Mouse (Mus musculus): ENCODE data around the gene 4933427D14Rik. TPM values are rescaled to one million over a fixed set of nuclear protein-coding genes. Genes with fewer than 3 reads are reported as not detected.

4933427D14Rik gene
- polyA plus RNA-seq (2012; rRNA removed) (15.3 and 19.2 TPM in 2 replicates), polyA plus RNA-seq (2014; fragmentation: Nextera tagmentation; extraction: Ambion mirVana) (11.1 and 15.6 TPM in 2 replicates)

GRCm38 (mm10) chr11:72207204-72207833 lies at the start of gene 4933427D14Rik, which contains the start of gene Txndc17:
4933427D14Rik (minus strand) TSS chr11:72207459.
Txndc17 (plus strand) TSS chr11:72207547.
- WGBS, result 0% methylated on average over 42 of the region's 42 CpGs
- peaks cover 12% of the 10 kb centered on the region for H3K4me1 ChIP-seq (ENCODE audit: control insufficient read depth, insufficient read depth, low read length)
- DNase-seq (ENCODE audit: low spot score), result peak; percentile 89
- H3K36me3 ChIP-seq (ENCODE audit: control insufficient read depth, insufficient read depth, low read length), result peaks cover 29% of the 10 kb centered on the region
- peak within 1 kb of the TSS; percentile 80 for H3K4me3 ChIP-seq (replicated peaks; ENCODE audit: low read length)
- H3K9ac ChIP-seq (ENCODE audit: low read depth, low read length, severe bottlenecking), result peak within 1 kb of the TSS; percentile 74
- H3K27ac ChIP-seq (replicated peaks; ENCODE audit: low read depth, low read length), result peak within 1 kb of the TSS; percentile 73
- no peaks in the 10 kb centered on the region for H3K27me3 ChIP-seq (ENCODE audit: control insufficient read depth, insufficient read depth, low read length)
- peak within 1 kb of the TSS; percentile 88 for H3K4me2 ChIP-seq (replicated peaks; ENCODE audit: low read depth, low read length, severe bottlenecking)
- no peaks in the 10 kb centered on the region for H3K9me3 ChIP-seq (ENCODE audit: control insufficient read depth, low read length)
- TF ChIP-seq POLR2A (IDR thresholded peaks at IDR 0.05; ENCODE audit: borderline replicate concordance, extremely low read depth, insufficient read depth, insufficient read length), result peak; percentile 77; the same call in 1 of the 2 replicates
- ATAC-seq (ENCODE audit: low FRiP score, low read depth), result peak; percentile 96

- no peak for ATAC-seq (ENCODE audit: low FRiP score, low read depth)
- Histone ChIP-seq H3K27me3 (ENCODE audit: control insufficient read depth, insufficient read depth, low read length) (no peaks in the 10 kb centered on the region), H3K4me1 (ENCODE audit: control insufficient read depth, insufficient read depth, low read length) (no peaks in the 10 kb centered on the region), H3K27ac (replicated peaks; ENCODE audit: low read depth, low read length) (no peak overlapping the region), H3K4me2 (replicated peaks; ENCODE audit: low read depth, low read length, severe bottlenecking) (no peak overlapping the region), H3K4me3 (replicated peaks; ENCODE audit: low read length) (no peak overlapping the region), H3K9me3 (ENCODE audit: control insufficient read depth, low read length) (no peaks in the 10 kb centered on the region), H3K9ac (ENCODE audit: low read depth, low read length, severe bottlenecking) (no peak overlapping the region), H3K36me3 (ENCODE audit: control insufficient read depth, insufficient read depth, low read length) (no peaks in the 10 kb centered on the region)
- no peak for TF ChIP-seq POLR2A (IDR thresholded peaks at IDR 0.05; ENCODE audit: borderline replicate concordance, extremely low read depth, insufficient read depth, insufficient read length)
- DNase-seq (ENCODE audit: low spot score), result no peak
- WGBS, result 81% methylated on average over 2 of the region's 2 CpGs
Measured at GRCm38 (mm10) chr11:72256441-72256840, 49.2 kb upstream of the 4933427D14Rik start.

- Histone ChIP-seq H3K4me2 (replicated peaks; ENCODE audit: low read depth, low read length, severe bottlenecking) (no peak overlapping the region), H3K36me3 (ENCODE audit: control insufficient read depth, insufficient read depth, low read length) (no peaks in the 10 kb centered on the region), H3K9ac (ENCODE audit: low read depth, low read length, severe bottlenecking) (no peak overlapping the region), H3K27ac (replicated peaks; ENCODE audit: low read depth, low read length) (no peak overlapping the region), H3K4me3 (replicated peaks; ENCODE audit: low read length) (no peak overlapping the region), H3K9me3 (ENCODE audit: control insufficient read depth, low read length) (no peaks in the 10 kb centered on the region), H3K4me1 (ENCODE audit: control insufficient read depth, insufficient read depth, low read length) (no peaks in the 10 kb centered on the region), H3K27me3 (ENCODE audit: control insufficient read depth, insufficient read depth, low read length) (no peaks in the 10 kb centered on the region)
- 93% methylated on average over 4 of the region's 4 CpGs for WGBS
- ATAC-seq (ENCODE audit: low FRiP score, low read depth) (no peak), DNase-seq (ENCODE audit: low spot score) (no peak)
- no peak for TF ChIP-seq POLR2A (IDR thresholded peaks at IDR 0.05; ENCODE audit: borderline replicate concordance, extremely low read depth, insufficient read depth, insufficient read length)
Measured at GRCm38 (mm10) chr11:72255629-72256028, 48.4 kb upstream of the 4933427D14Rik start.

- no peak overlapping the region for H3K4me3 ChIP-seq (replicated peaks; ENCODE audit: low read length)
- H3K27me3 ChIP-seq (ENCODE audit: control insufficient read depth, insufficient read depth, low read length), result no peaks in the 10 kb centered on the region
- H3K9ac ChIP-seq (ENCODE audit: low read depth, low read length, severe bottlenecking), result no peak overlapping the region
- TF ChIP-seq POLR2A (IDR thresholded peaks at IDR 0.05; ENCODE audit: borderline replicate concordance, extremely low read depth, insufficient read depth, insufficient read length), result no peak
- DNase-seq (ENCODE audit: low spot score), result no peak
- 52% methylated on average over 8 of the region's 8 CpGs for WGBS
- ATAC-seq (ENCODE audit: low FRiP score, low read depth), result no peak
- no peaks in the 10 kb centered on the region for H3K9me3 ChIP-seq (ENCODE audit: control insufficient read depth, low read length)
- no peak overlapping the region for H3K4me2 ChIP-seq (replicated peaks; ENCODE audit: low read depth, low read length, severe bottlenecking)
- no peaks in the 10 kb centered on the region for H3K36me3 ChIP-seq (ENCODE audit: control insufficient read depth, insufficient read depth, low read length)
- H3K4me1 ChIP-seq (ENCODE audit: control insufficient read depth, insufficient read depth, low read length), result no peaks in the 10 kb centered on the region
- no peak overlapping the region for H3K27ac ChIP-seq (replicated peaks; ENCODE audit: low read depth, low read length)
Measured at GRCm38 (mm10) chr11:72245196-72245753, 38.0 kb upstream of the 4933427D14Rik start.

- no peaks in the 10 kb centered on the region for H3K4me1 ChIP-seq (ENCODE audit: control insufficient read depth, insufficient read depth, low read length)
- no peak overlapping the region for H3K9ac ChIP-seq (ENCODE audit: low read depth, low read length, severe bottlenecking)
- DNase-seq (ENCODE audit: low spot score) (no peak), ATAC-seq (ENCODE audit: low FRiP score, low read depth) (no peak)
- no peak overlapping the region for H3K4me3 ChIP-seq (replicated peaks; ENCODE audit: low read length)
- H3K27ac ChIP-seq (replicated peaks; ENCODE audit: low read depth, low read length), result no peak overlapping the region
- no peak for TF ChIP-seq POLR2A (IDR thresholded peaks at IDR 0.05; ENCODE audit: borderline replicate concordance, extremely low read depth, insufficient read depth, insufficient read length)
- H3K27me3 ChIP-seq (ENCODE audit: control insufficient read depth, insufficient read depth, low read length), result no peaks in the 10 kb centered on the region
- no peak overlapping the region for H3K4me2 ChIP-seq (replicated peaks; ENCODE audit: low read depth, low read length, severe bottlenecking)
- no peaks in the 10 kb centered on the region for H3K9me3 ChIP-seq (ENCODE audit: control insufficient read depth, low read length)
- H3K36me3 ChIP-seq (ENCODE audit: control insufficient read depth, insufficient read depth, low read length), result no peaks in the 10 kb centered on the region
- 69% methylated on average over 4 of the region's 4 CpGs for WGBS
Measured at GRCm38 (mm10) chr11:72240062-72240860, 33.0 kb upstream of the 4933427D14Rik start.
